Mouse (Mus musculus) erythroid progenitor cell, adult 5-6 weeks (primary cell): ENCODE measurements around the gene H2al1m. TPM values are rescaled to one million over a fixed set of nuclear protein-coding genes. Genes with fewer than 3 reads are reported as not detected.
A peak's percentile ranks its signal among the peaks of the same experiment; 100 is the strongest.
"Not testable (repeated sequence)": the region's sequence is repeated elsewhere in the genome, so short reads cannot be mapped to it uniquely, and the experiment has no call there.

Source experiments
- ATAC-seq: replicated peaks from 2 replicates; pipeline ENCODE4 v1.8.0; 2016; ENCODE audit warnings: moderate number of reproducible peaks, mild to moderate bottlenecking, moderate TSS enrichment, inconsistent platforms; ENCODE audit not compliant: poor library complexity, low FRiP score, severe bottlenecking
- total RNA-seq, 2 experiments: library from RNA; stranded (forward) in 1 of 2; stranded (reverse) in 1 of 2; fragments of 150-400 nt in 1 of 2; fragments of 186-747, 209-891 nt in 1 of 2; gene quantifications; 2 replicates each; pipeline versions ENCODE4 v1.2.3 to v1.2.4; 2015 to 2017; ENCODE audit warnings: low replicate concordance in 2 of 2

Gene H2al1m
- not detected in 2 replicates for total RNA-seq (2015; ENCODE audit: low replicate concordance)
- total RNA-seq (2017; ENCODE audit: low replicate concordance) = 13.9 TPM in 1 of 2 replicates, not detected in the other

GRCm38 (mm10) chrX:9283464-9283863, at the start of gene H2al1m:
H2al1m (plus strand) TSS chrX:9283764.
- not testable (repeated sequence) for ATAC-seq

- ATAC-seq = no peak
Observed at GRCm38 (mm10) chrX:9240737-9241591, 42.6 kb upstream of the H2al1m start.

- ATAC-seq = 0 out of 2 replicates have a peak, but pooled peaks have one; percentile 4
Observed at GRCm38 (mm10) chrX:9243381-9243864, 40.1 kb upstream of the H2al1m start.

GRCm38 (mm10) chrX:9244603-9245336, 38.8 kb upstream of the H2al1m start:
- ATAC-seq = peak; percentile 99

- no peak for ATAC-seq
Observed at GRCm38 (mm10) chrX:9248911-9249310, 34.7 kb upstream of the H2al1m start.

GRCm38 (mm10) chrX:9253990-9254389, 29.6 kb upstream of the H2al1m start:
- peak; percentile 85 for ATAC-seq

- ATAC-seq = no peak
Observed at GRCm38 (mm10) chrX:9254901-9255300, 28.7 kb upstream of the H2al1m start.

GRCm38 (mm10) chrX:9256766-9257165, 26.8 kb upstream of the H2al1m start, which contains the start of gene Gm14862:
Gm14862 (minus strand) TSS chrX:9256899.
- ATAC-seq = peak; percentile 84

GRCm38 (mm10) chrX:9257831-9258230, 25.7 kb upstream of the H2al1m start:
- ATAC-seq = no peak

- ATAC-seq = no peak
Observed at GRCm38 (mm10) chrX:9259267-9259666, 24.3 kb upstream of the H2al1m start.

- ATAC-seq = no peak
Observed at GRCm38 (mm10) chrX:9271112-9271511, 12.5 kb upstream of the H2al1m start.

- no peak for ATAC-seq
Observed at GRCm38 (mm10) chrX:9271947-9272459, 11.6 kb upstream of the H2al1m start.

- ATAC-seq = peak; percentile 68
Observed at GRCm38 (mm10) chrX:9272460-9273361, 10.9 kb upstream of the H2al1m start, which contains the start of gene Xk. Xk (plus strand) TSS chrX:9272756.

- ATAC-seq = peak; percentile 67
Observed at GRCm38 (mm10) chrX:9273377-9274002, 10.1 kb upstream of the H2al1m start.

- ATAC-seq = peak; percentile 78
Observed at GRCm38 (mm10) chrX:9274321-9274720, 9.2 kb upstream of the H2al1m start.

GRCm38 (mm10) chrX:9293140-9293829, 9.7 kb downstream of the H2al1m start:
- ATAC-seq = not testable (repeated sequence)

GRCm38 (mm10) chrX:9298413-9298864, 14.9 kb downstream of the H2al1m start:
- ATAC-seq = peak; percentile 99

GRCm38 (mm10) chrX:9302791-9303190, 19.2 kb downstream of the H2al1m start:
- ATAC-seq = no peak
